Mouse (Mus musculus) embryonic facial prominence, embryonic 15.5 days (tissue): Measurements from ENCODE around the gene Kmt5a. TPM values are rescaled to one million over a fixed set of nuclear protein-coding genes. Genes with fewer than 3 reads are reported as not detected.

ENCODE experiments used
- ATAC-seq: fragments of 200-750 bp; cut with Nextera tagmentation; 2 replicates; pipeline ENCODE4 v1.8.0; 2017; ENCODE audit warnings: low read depth, moderate TSS enrichment; ENCODE audit not compliant: insufficient number of reproducible peaks, low FRiP score, low TSS enrichment
- H3K27ac ChIP-seq: fragments of 300-500 bp; sonication (generic); replicated peaks from 2 replicates; pipeline ENCODE4 v1.5.1; 2015; ENCODE audit warnings: mild to moderate bottlenecking, inconsistent platforms
- H3K27me3 ChIP-seq: fragments of 300-500 bp; sonication (generic); 2 replicates; pipeline ENCODE4 v1.6.1; 2015; ENCODE audit warnings: inconsistent platforms
- H3K36me3 ChIP-seq: fragments of 300-500 bp; sonication (generic); 2 replicates; pipeline ENCODE4 v1.6.1; 2015; ENCODE audit warnings: mild to moderate bottlenecking, inconsistent platforms
- H3K4me1 ChIP-seq: fragments of 300-500 bp; sonication (generic); 2 replicates; pipeline ENCODE4 v1.6.1; 2015; ENCODE audit warnings: inconsistent platforms
- H3K4me2 ChIP-seq: fragments of 300-500 bp; sonication (generic); replicated peaks from 2 replicates; pipeline ENCODE4 v1.6.1; 2015; ENCODE audit warnings: mild to moderate bottlenecking, inconsistent platforms
- H3K4me3 ChIP-seq: fragments of 300-500 bp; sonication (generic); replicated peaks from 2 replicates; pipeline ENCODE4 v1.5.1; 2015; ENCODE audit warnings: mild to moderate bottlenecking, inconsistent platforms
- H3K9ac ChIP-seq: fragments of 300-500 bp; sonication (generic); 2 replicates; pipeline ENCODE4 v1.6.1; 2015; ENCODE audit warnings: inconsistent platforms
- H3K9me3 ChIP-seq: fragments of 300-500 bp; sonication (generic); replicated peaks from 2 replicates; pipeline ENCODE4 v1.6.1; 2016; ENCODE audit warnings: inconsistent platforms
- WGBS: fragments of 180-500 bp; shearing (Covaris S2); methylation state at CpG from one replicate; pipeline ENCODE4 v1.1.7; 2015; 5-methylcytosine and 5-hydroxymethylcytosine counted together
- polyA plus RNA-seq: library from polyadenylated mRNA; unstranded; fragments of >200 nt; fragmentation: Nextera tagmentation; extraction: Ambion mirVana; gene quantifications from 2 replicates; pipeline ENCODE4 v1.2.1, GENCODE M21; 2015

The Kmt5a gene
- polyA plus RNA-seq = 71.2 and 72.0 TPM in 2 replicates

GRCm38 (mm10) chr5:124439447-124440093 lies at the start of gene Kmt5a:
TSS of gene Kmt5a (plus strand) at chr5:124439930.
- peak within 1 kb of the TSS; percentile 57 for H3K9ac ChIP-seq
- peak within 1 kb of the TSS; percentile 91 for H3K4me2 ChIP-seq
- H3K4me1 ChIP-seq = peaks cover 10% of the 10 kb centered on the region
- H3K36me3 ChIP-seq = no peaks in the 10 kb centered on the region
- H3K4me3 ChIP-seq = peak within 1 kb of the TSS; percentile 70
- no peaks in the 10 kb centered on the region for H3K27me3 ChIP-seq
- H3K9me3 ChIP-seq = no peaks in the 10 kb centered on the region
- WGBS = under 1% methylated on average over 34 of the region's 34 CpGs
- peak; percentile 98 for ATAC-seq
- peak within 1 kb of the TSS; percentile 88 for H3K27ac ChIP-seq

GRCm38 (mm10) chr5:124392412-124392811 lies 47.3 kb upstream of the Kmt5a start:
- Histone ChIP-seq H3K4me1 (no peaks in the 10 kb centered on the region), H3K9ac (no peak overlapping the region), H3K4me3 (no peak overlapping the region), H3K9me3 (no peaks in the 10 kb centered on the region), H3K36me3 (peaks cover 75% of the 10 kb centered on the region), H3K27me3 (no peaks in the 10 kb centered on the region), H3K4me2 (no peak overlapping the region), H3K27ac (no peak overlapping the region)
- ATAC-seq = no peak
- 95% methylated on average over 4 of the region's 4 CpGs for WGBS

GRCm38 (mm10) chr5:124393726-124394125 lies 46.0 kb upstream of the Kmt5a start:
- no peak overlapping the region for H3K4me3 ChIP-seq
- no peak overlapping the region for H3K9ac ChIP-seq
- H3K9me3 ChIP-seq = no peaks in the 10 kb centered on the region
- no peak overlapping the region for H3K4me2 ChIP-seq
- ATAC-seq = no peak
- no peaks in the 10 kb centered on the region for H3K4me1 ChIP-seq
- H3K27ac ChIP-seq = no peak overlapping the region
- no peaks in the 10 kb centered on the region for H3K27me3 ChIP-seq
- WGBS = 83% methylated on average over 7 of the region's 7 CpGs
- peaks cover 73% of the 10 kb centered on the region for H3K36me3 ChIP-seq

GRCm38 (mm10) chr5:124410808-124411207 lies 28.9 kb upstream of the Kmt5a start:
- H3K9ac ChIP-seq = no peak overlapping the region
- H3K4me1 ChIP-seq = no peaks in the 10 kb centered on the region
- no peak overlapping the region for H3K4me2 ChIP-seq
- no peak for ATAC-seq
- no peak overlapping the region for H3K4me3 ChIP-seq
- H3K9me3 ChIP-seq = no peaks in the 10 kb centered on the region
- no peaks in the 10 kb centered on the region for H3K27me3 ChIP-seq
- H3K36me3 ChIP-seq = peaks cover 59% of the 10 kb centered on the region
- 78% methylated on average over 3 of the region's 3 CpGs for WGBS
- no peak overlapping the region for H3K27ac ChIP-seq

GRCm38 (mm10) chr5:124412163-124412562 lies 27.6 kb upstream of the Kmt5a start:
- 92% methylated on average over 5 of the region's 5 CpGs for WGBS
- Histone ChIP-seq H3K36me3 (peaks cover 50% of the 10 kb centered on the region), H3K4me2 (no peak overlapping the region), H3K4me1 (no peaks in the 10 kb centered on the region), H3K9ac (no peak overlapping the region), H3K27ac (no peak overlapping the region), H3K4me3 (no peak overlapping the region), H3K9me3 (no peaks in the 10 kb centered on the region), H3K27me3 (no peaks in the 10 kb centered on the region)
- no peak for ATAC-seq

GRCm38 (mm10) chr5:124418903-124419302 lies 20.8 kb upstream of the Kmt5a start:
- Histone ChIP-seq H3K9ac (no peak overlapping the region), H3K4me2 (no peak overlapping the region), H3K27me3 (no peaks in the 10 kb centered on the region), H3K27ac (no peak overlapping the region), H3K4me1 (peaks cover 4% of the 10 kb centered on the region; the same call in 1 of the 2 replicates), H3K9me3 (no peaks in the 10 kb centered on the region), H3K4me3 (no peak overlapping the region), H3K36me3 (peaks cover 8% of the 10 kb centered on the region)
- 91% methylated on average over 2 of the region's 2 CpGs for WGBS
- no peak for ATAC-seq

- H3K9me3 ChIP-seq = no peaks in the 10 kb centered on the region
- no peak overlapping the region for H3K4me2 ChIP-seq
- no peaks in the 10 kb centered on the region for H3K27me3 ChIP-seq
- no peak overlapping the region for H3K27ac ChIP-seq
- H3K36me3 ChIP-seq = peaks cover 8% of the 10 kb centered on the region
- H3K4me3 ChIP-seq = no peak overlapping the region
- 90% methylated on average over 2 of the region's 2 CpGs for WGBS
- no peak overlapping the region for H3K9ac ChIP-seq
- no peak for ATAC-seq
- peaks cover 15% of the 10 kb centered on the region for H3K4me1 ChIP-seq
Observed at GRCm38 (mm10) chr5:124421786-124422185, 17.9 kb upstream of the Kmt5a start.

- H3K27ac ChIP-seq = peak overlapping the region; percentile 87; the same call in 1 of the 2 replicates
- WGBS = 2% methylated on average over 14 of the region's 14 CpGs
- H3K36me3 ChIP-seq = peaks cover 7% of the 10 kb centered on the region
- H3K9me3 ChIP-seq = no peaks in the 10 kb centered on the region
- peaks cover 15% of the 10 kb centered on the region for H3K4me1 ChIP-seq
- ATAC-seq = no peak
- peak overlapping the region; percentile 91 for H3K9ac ChIP-seq
- H3K27me3 ChIP-seq = no peaks in the 10 kb centered on the region
- peak overlapping the region; percentile 100 for H3K4me3 ChIP-seq
- H3K4me2 ChIP-seq = peak overlapping the region; percentile 88
Observed at GRCm38 (mm10) chr5:124424200-124424722, 15.5 kb upstream of the Kmt5a start.

GRCm38 (mm10) chr5:124424723-124425411 lies 14.9 kb upstream of the Kmt5a start:
- Histone ChIP-seq H3K27ac (peak overlapping the region; percentile 87), H3K9me3 (no peaks in the 10 kb centered on the region), H3K4me3 (peak overlapping the region; percentile 100), H3K9ac (peak overlapping the region; percentile 91), H3K36me3 (peaks cover under 1% of the 10 kb centered on the region), H3K27me3 (no peaks in the 10 kb centered on the region), H3K4me2 (peak overlapping the region; percentile 88), H3K4me1 (peaks cover 15% of the 10 kb centered on the region)
- under 1% methylated on average over 63 of the region's 63 CpGs for whole genome bisulfite sequencing
- ATAC-seq = peak; percentile 56

GRCm38 (mm10) chr5:124425412-124426259 lies 14.1 kb upstream of the Kmt5a start, which contains the start of gene Sbno1:
TSS of gene Sbno1 (minus strand) at chr5:124426001.
- H3K27ac ChIP-seq = peak within 1 kb of the TSS; percentile 92
- no peaks in the 10 kb centered on the region for H3K9me3 ChIP-seq
- WGBS = under 1% methylated on average over 63 of the region's 81 CpGs
- H3K4me1 ChIP-seq = peaks cover 15% of the 10 kb centered on the region
- H3K4me3 ChIP-seq = peak within 1 kb of the TSS; percentile 100
- no peaks in the 10 kb centered on the region; the same call in 1 of the 2 replicates for H3K36me3 ChIP-seq
- peak; percentile 96 for ATAC-seq
- no peaks in the 10 kb centered on the region for H3K27me3 ChIP-seq
- peak within 1 kb of the TSS; percentile 88 for H3K4me2 ChIP-seq
- peak within 1 kb of the TSS; percentile 91 for H3K9ac ChIP-seq
